Mouse (Mus musculus) neural tube, embryonic 11.5 days (tissue): ENCODE measurements around the gene Hcn3. TPM values are rescaled to one million over a fixed set of nuclear protein-coding genes. Genes with fewer than 3 reads are reported as not detected.
A peak's percentile ranks its signal among the peaks of the same experiment; 100 is the strongest.

Experiments used
- ATAC-seq: fragments of 200-750 bp; cut with Nextera tagmentation; 2 replicates; pipeline ENCODE4 v1.8.0; 2017; ENCODE audit warnings: moderate number of reproducible peaks, mild to moderate bottlenecking, moderate TSS enrichment, moderate library complexity; ENCODE audit not compliant: insufficient read depth, low FRiP score, low TSS enrichment
- DNase-seq: peaks from one replicate; pipeline ENCODE4 v3.0.0-alpha.2; 2015; ENCODE audit warnings: low spot score
- H3K27ac ChIP-seq: fragments of 300-500 bp; sonication (generic); 2 replicates; pipeline ENCODE4 v1.5.1; 2014; ENCODE audit warnings: low read depth, mild to moderate bottlenecking, low read length
- H3K27me3 ChIP-seq: fragments of 300-500 bp; sonication (generic); 2 replicates; pipeline ENCODE4 v1.6.1; 2014; ENCODE audit warnings: mild to moderate bottlenecking, low read length, mixed read lengths; ENCODE audit not compliant: control insufficient read depth, insufficient read depth
- H3K36me3 ChIP-seq: fragments of 300-500 bp; sonication (generic); 2 replicates; pipeline ENCODE4 v1.6.1; 2014; ENCODE audit warnings: mild to moderate bottlenecking, low read length, moderate library complexity, mixed read lengths; ENCODE audit not compliant: control insufficient read depth, insufficient read depth
- H3K4me1 ChIP-seq: fragments of 300-500 bp; sonication (generic); 2 replicates; pipeline ENCODE4 v1.6.1; 2014; ENCODE audit warnings: low read length, mixed read lengths; ENCODE audit not compliant: control insufficient read depth, insufficient read depth
- H3K4me2 ChIP-seq: fragments of 300-500 bp; sonication (generic); 2 replicates; pipeline ENCODE4 v1.6.1; 2014; ENCODE audit warnings: low read depth, mild to moderate bottlenecking, moderate library complexity
- H3K4me3 ChIP-seq: fragments of 300-500 bp; sonication (generic); 2 replicates; pipeline ENCODE4 v1.5.1; 2014; ENCODE audit warnings: low read depth, low read length
- H3K9ac ChIP-seq: fragments of 300-500 bp; sonication (generic); 2 replicates; pipeline ENCODE4 v1.6.1; 2014; ENCODE audit warnings: mild to moderate bottlenecking, low read length
- H3K9me3 ChIP-seq: fragments of 300-500 bp; sonication (generic); 2 replicates; pipeline ENCODE4 v1.6.1; 2016; ENCODE audit warnings: low read length; ENCODE audit not compliant: control insufficient read depth
- whole genome bisulfite sequencing: fragments of 180-500 bp; shearing (Covaris S2); extraction: QIAGEN DNeasy Blood & Tissue Kit; methylation state at CpG from one replicate; pipeline ENCODE4 v1.1.7; 2014; 5-methylcytosine and 5-hydroxymethylcytosine counted together
- polyA plus RNA-seq: library from polyadenylated mRNA; unstranded; fragments of >200 nt; fragmentation: Nextera tagmentation; extraction: Ambion mirVana; gene quantifications from 2 replicates; pipeline ENCODE4 v1.2.1, GENCODE M21; 2014

Gene Hcn3
- polyA plus RNA-seq, 1 experiment from 2014 or later = 7.5 TPM

- ATAC-seq (no peak), DNase-seq (no peak)
- Histone ChIP-seq H3K27me3 (no peaks in the 10 kb centered on the region), H3K4me3 (no peak overlapping the region), H3K4me1 (peaks cover 10% of the 10 kb centered on the region), H3K9me3 (no peaks in the 10 kb centered on the region), H3K9ac (no peak overlapping the region), H3K36me3 (no peaks in the 10 kb centered on the region), H3K27ac (no peak overlapping the region), H3K4me2 (no peak overlapping the region)
- WGBS = 80% methylated on average over 3 of the region's 3 CpGs
These were observed 39.8 kb upstream of the Hcn3 start for GRCm38 (mm10) chr3:89199839-89200238.

- Histone ChIP-seq H3K36me3 (no peaks in the 10 kb centered on the region), H3K4me2 (peak overlapping the region; percentile 54), H3K4me3 (peak overlapping the region; percentile 32), H3K27me3 (no peaks in the 10 kb centered on the region), H3K4me1 (peaks cover 5% of the 10 kb centered on the region; the same call in 1 of the 2 replicates), H3K27ac (peak overlapping the region; percentile 69), H3K9me3 (no peaks in the 10 kb centered on the region), H3K9ac (peak overlapping the region; percentile 53)
- peak; percentile 95 for DNase-seq
- ATAC-seq = peak; percentile 93
- 9% methylated on average over 33 of the region's 33 CpGs for WGBS
These were observed 36.2 kb upstream of the Hcn3 start for GRCm38 (mm10) chr3:89195979-89196877.

- WGBS = 87% methylated on average over 2 of the region's 2 CpGs
These were observed 33.9 kb upstream of the Hcn3 start for GRCm38 (mm10) chr3:89193853-89194252.

GRCm38 (mm10) chr3:89193351-89193750 is 33.4 kb upstream of the Hcn3 start:
- no peak overlapping the region for H3K4me3 ChIP-seq
- WGBS = 75% methylated on average over 1 of the region's 1 CpGs
- no peak for ATAC-seq
- no peak overlapping the region for H3K9ac ChIP-seq
- H3K27ac ChIP-seq = no peak overlapping the region
- no peaks in the 10 kb centered on the region for H3K9me3 ChIP-seq
- H3K4me1 ChIP-seq = peaks cover 5% of the 10 kb centered on the region; the same call in 1 of the 2 replicates
- no peak for DNase-seq
- H3K4me2 ChIP-seq = no peak overlapping the region
- no peaks in the 10 kb centered on the region for H3K27me3 ChIP-seq
- no peaks in the 10 kb centered on the region for H3K36me3 ChIP-seq

More at GRCm38 (mm10) chr3:89193853-89194252, 33.9 kb upstream of the Hcn3 start:
- Histone ChIP-seq H3K9ac (no peak overlapping the region), H3K9me3 (no peaks in the 10 kb centered on the region), H3K27me3 (no peaks in the 10 kb centered on the region), H3K27ac (no peak overlapping the region), H3K4me1 (peaks cover 5% of the 10 kb centered on the region; the same call in 1 of the 2 replicates), H3K36me3 (no peaks in the 10 kb centered on the region), H3K4me2 (no peak overlapping the region), H3K4me3 (no peak overlapping the region)
- ATAC-seq = no peak
- DNase-seq = no peak

GRCm38 (mm10) chr3:89190436-89190835 is 30.4 kb upstream of the Hcn3 start:
- H3K9me3 ChIP-seq = no peaks in the 10 kb centered on the region
- DNase-seq = no peak
- peaks cover 2% of the 10 kb centered on the region; the same call in 1 of the 2 replicates for H3K36me3 ChIP-seq
- no peak for ATAC-seq
- no peak overlapping the region for H3K9ac ChIP-seq
- no peak overlapping the region for H3K4me3 ChIP-seq
- WGBS = 80% methylated on average over 8 of the region's 8 CpGs
- no peak overlapping the region for H3K27ac ChIP-seq
- no peaks in the 10 kb centered on the region for H3K27me3 ChIP-seq
- no peak overlapping the region for H3K4me2 ChIP-seq
- H3K4me1 ChIP-seq = no peaks in the 10 kb centered on the region

- Histone ChIP-seq H3K27ac (no peak overlapping the region), H3K4me1 (peaks cover 13% of the 10 kb centered on the region; the same call in 1 of the 2 replicates), H3K4me2 (no peak overlapping the region), H3K9ac (no peak overlapping the region), H3K36me3 (peaks cover 2% of the 10 kb centered on the region; the same call in 1 of the 2 replicates), H3K27me3 (no peaks in the 10 kb centered on the region), H3K4me3 (no peak overlapping the region), H3K9me3 (no peaks in the 10 kb centered on the region)
- no peak for DNase-seq
- 74% methylated on average over 12 of the region's 12 CpGs for WGBS
- ATAC-seq = no peak
These were observed 28.5 kb upstream of the Hcn3 start for GRCm38 (mm10) chr3:89188478-89188875.

GRCm38 (mm10) chr3:89187690-89188477 is 27.9 kb upstream of the Hcn3 start:
- Histone ChIP-seq H3K4me2 (no peak overlapping the region), H3K9ac (no peak overlapping the region), H3K27me3 (no peaks in the 10 kb centered on the region), H3K9me3 (no peaks in the 10 kb centered on the region), H3K4me1 (peaks cover 16% of the 10 kb centered on the region; the same call in 1 of the 2 replicates), H3K36me3 (peaks cover 2% of the 10 kb centered on the region; the same call in 1 of the 2 replicates), H3K27ac (no peak overlapping the region), H3K4me3 (no peak overlapping the region)
- 80% methylated on average over 18 of the region's 18 CpGs for WGBS
- ATAC-seq (no peak), DNase-seq (no peak)

- Histone ChIP-seq H3K4me3 (0 out of 2 replicates have a peak overlapping the region, but pooled peaks have one; percentile 1), H3K27ac (no peak overlapping the region), H3K27me3 (no peaks in the 10 kb centered on the region), H3K9me3 (no peaks in the 10 kb centered on the region), H3K36me3 (peaks cover 2% of the 10 kb centered on the region; the same call in 1 of the 2 replicates), H3K4me1 (peaks cover 16% of the 10 kb centered on the region; the same call in 1 of the 2 replicates), H3K9ac (no peak overlapping the region), H3K4me2 (no peak overlapping the region)
- ATAC-seq = no peak
- WGBS = 42% methylated on average over 23 of the region's 23 CpGs
- DNase-seq = no peak
These were observed 27.2 kb upstream of the Hcn3 start for GRCm38 (mm10) chr3:89187197-89187596.
